Mouse (Mus musculus): ENCODE results near the gene Pramel7. TPM values are rescaled to one million over a fixed set of nuclear protein-coding genes. Genes with fewer than 3 reads are reported as not detected.
"Not testable (repeated sequence)": the region's sequence is repeated elsewhere in the genome, so short reads cannot be mapped to it uniquely, and the experiment has no call there.

The Pramel7 gene
- total RNA-seq (2015; ENCODE audit: low replicate concordance), result not detected in 2 replicates
- total RNA-seq (2017; ENCODE audit: low replicate concordance), result not detected in 2 replicates

DNA sequence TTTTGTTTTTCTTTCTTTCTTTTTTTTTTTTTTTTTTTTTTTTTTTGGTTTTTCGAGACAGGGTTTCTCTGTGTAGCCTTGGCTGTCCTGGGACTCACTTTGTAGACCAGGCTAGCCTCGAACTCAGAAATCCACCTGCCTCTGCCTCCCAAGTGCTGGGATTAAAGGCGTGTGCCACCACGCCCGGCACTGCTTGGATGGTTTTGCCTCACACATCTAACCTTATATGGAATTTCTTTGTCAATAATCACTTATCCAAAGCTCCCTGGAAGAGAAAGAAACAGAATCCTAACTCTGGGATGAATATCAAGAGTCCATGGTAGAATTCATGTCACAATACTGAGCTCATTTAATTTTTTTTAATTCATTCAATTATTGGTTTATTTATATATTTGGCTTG is at the start of gene Pramel7:
Pramel7 (minus strand) TSS at position 101 of the 400 bp plus-strand sequence.
- not testable (repeated sequence) for ATAC-seq (replicated peaks; ENCODE audit: low FRiP score, poor library complexity, severe bottlenecking)

DNA sequence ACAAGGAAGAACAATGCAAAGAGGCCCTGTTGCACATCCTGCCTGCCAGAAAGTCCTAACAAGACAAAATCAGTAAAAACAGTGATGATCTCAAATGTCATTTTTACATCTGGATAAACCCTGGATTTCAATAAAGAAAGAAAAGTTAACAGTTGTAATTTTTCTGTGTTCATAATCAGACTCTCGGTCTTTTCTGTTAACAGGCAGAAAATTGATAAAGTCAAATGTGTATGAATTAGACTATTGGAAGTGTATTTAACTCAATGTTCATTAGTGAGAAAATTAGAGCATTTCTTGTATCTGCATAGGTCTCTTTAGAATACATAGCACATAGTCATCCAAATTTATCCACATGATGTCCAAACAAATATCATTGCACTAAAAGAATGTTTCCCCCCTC is 48.5 kb upstream of the Pramel7 start, which contains the start of gene Olfr1128:
Olfr1128 (minus strand) TSS at position 101 of the 400 bp plus-strand sequence.
- ATAC-seq (replicated peaks; ENCODE audit: low FRiP score, poor library complexity, severe bottlenecking), result no peak

DNA sequence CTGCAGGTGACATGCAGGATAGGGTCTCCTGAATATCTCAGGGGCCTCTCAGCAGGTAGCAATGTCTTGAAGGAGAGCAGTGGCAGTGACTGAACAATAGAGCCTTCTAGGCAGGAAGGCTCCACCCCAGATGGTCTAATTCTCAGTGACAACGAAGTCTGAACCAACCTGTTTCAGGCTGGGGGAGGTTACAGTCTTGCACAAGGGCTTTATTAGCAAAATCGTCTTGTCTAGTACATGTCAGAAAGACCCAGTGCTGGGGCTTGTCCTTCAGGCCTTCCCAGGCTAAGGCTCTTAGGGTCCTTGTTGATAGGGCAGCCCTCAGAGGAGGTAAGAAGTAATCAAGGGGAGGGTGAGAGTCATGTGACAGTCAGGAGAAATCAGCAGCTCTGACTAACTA is 37.9 kb upstream of the Pramel7 start:
- no peak for ATAC-seq (replicated peaks; ENCODE audit: low FRiP score, poor library complexity, severe bottlenecking)

DNA sequence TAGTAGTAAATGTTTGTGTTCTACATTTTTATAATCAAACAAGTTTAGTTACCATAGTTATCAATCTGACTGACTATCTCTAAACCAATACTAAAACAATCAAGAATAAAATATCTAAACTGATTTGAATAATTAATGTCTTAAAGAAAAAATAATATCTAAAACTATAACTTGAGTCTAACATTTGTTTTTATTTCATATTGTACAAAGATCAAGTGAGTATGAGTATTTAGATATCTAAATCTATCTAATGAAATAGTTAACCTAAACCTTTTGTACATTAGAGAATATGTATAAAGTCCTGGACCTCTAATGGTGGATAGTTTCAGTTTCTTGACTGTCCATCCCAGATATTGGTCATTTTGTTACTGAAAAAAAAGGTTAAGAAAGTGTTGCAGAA is 34.6 kb upstream of the Pramel7 start, which contains the start of gene Olfr153:
Olfr153 (plus strand) TSS at position 301 of the 400 bp plus-strand sequence.
- ATAC-seq (replicated peaks; ENCODE audit: low FRiP score, poor library complexity, severe bottlenecking), result no peak

DNA sequence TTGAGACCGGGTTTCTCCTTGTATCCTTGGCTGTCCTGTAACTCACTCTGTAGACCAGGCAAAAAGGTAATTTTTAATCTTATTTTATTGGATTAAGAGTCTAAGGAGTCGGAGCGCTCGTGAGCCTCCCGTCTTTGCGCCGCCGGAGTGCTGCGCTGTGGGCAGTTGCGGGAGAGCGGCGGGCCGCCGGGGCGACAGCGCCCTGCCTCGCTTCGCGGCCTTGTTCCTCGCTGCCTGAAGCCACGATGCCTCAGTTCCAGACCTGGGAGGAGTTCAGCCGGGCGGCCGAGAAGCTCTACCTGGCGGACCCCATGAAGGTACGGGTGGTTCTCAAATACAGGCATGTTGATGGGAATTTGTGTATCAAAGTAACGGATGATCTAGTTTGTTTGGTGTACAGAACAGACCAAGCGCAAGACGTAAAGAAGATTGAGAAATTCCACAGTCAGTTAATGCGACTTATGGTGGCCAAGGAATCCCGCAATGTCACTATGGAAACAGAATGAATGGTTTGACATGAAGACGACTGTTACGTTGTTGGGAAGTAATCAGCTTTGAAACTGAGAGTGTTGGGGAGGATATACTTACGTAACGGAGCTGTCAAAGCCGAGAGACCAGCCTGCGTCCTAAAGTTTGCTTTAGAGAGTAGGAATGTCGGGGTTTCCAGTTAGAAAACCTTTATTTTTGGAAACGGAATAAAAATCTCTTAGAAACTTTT is 29.2 kb upstream of the Pramel7 start:
- ATAC-seq (replicated peaks; ENCODE audit: low FRiP score, poor library complexity, severe bottlenecking), result not testable (repeated sequence)

DNA sequence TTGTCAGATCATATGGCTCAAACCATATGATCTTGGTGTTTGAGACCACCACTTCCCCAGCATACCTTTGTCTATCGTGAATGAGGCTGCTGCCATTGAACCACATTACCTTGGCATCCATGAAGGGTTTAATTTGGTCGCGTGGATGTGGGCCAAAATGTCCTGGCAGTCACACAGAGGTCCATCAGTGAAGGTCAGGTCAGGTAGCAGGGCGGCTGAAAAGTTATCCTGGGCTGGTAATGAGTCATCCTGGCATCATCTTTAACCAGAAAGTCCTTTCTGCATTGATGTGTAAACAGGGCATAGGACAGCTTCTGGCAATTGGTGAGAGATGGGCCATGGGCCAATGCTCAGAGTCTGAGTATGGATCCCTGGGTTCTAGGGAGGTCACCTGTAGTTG is 23.8 kb upstream of the Pramel7 start:
- no peak for ATAC-seq (replicated peaks; ENCODE audit: low FRiP score, poor library complexity, severe bottlenecking)

DNA sequence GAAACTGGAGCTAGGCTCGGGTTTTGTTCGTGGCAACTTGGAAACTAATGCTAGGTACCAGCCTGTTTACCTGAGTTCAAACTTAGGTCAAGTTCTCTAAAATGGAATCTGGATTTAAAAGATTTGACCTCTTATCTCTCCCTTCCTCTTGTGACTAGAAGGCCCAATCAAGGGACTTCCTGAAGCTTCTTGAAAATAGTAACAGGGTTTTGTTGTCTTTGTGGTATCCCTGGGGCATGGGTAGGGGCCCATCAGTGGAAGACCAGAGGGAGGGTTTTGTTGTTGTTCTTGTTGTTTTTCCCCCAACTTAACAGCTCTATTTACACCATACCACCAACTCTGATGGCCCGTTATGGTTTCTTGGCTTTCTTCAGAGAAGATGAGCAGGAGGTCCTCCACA is 19.7 kb upstream of the Pramel7 start:
- ATAC-seq (replicated peaks; ENCODE audit: low FRiP score, poor library complexity, severe bottlenecking), result no peak

DNA sequence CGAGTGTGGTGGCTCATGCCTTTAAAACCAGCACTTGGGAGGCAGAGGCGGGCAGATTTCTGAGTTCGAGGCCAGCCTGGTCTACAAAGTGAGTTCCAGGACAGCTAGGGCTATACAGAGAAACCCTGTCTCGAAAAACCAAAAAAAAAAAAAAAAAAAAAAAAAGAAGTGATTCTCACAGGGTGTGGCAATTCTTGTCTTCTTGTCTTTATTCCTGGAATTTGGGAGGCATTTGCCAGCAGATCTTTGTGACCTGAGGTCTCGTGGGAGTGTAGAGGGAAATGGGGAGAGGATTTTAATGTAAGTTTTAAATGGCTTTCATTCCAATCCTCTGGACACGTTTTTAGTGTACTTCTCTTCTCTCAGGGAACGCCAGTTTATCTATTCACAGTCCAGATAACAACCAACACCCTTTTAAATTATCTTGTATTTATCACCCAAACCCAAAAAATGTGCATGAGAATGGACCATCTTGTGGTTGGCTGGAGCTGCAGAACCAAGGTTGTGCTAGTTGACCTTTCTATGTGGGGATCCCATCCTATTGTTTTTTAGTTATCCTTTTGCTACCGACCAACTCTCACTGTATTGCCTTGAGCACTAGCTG is 18.7 kb upstream of the Pramel7 start:
- ATAC-seq (replicated peaks; ENCODE audit: low FRiP score, poor library complexity, severe bottlenecking), result no peak

DNA sequence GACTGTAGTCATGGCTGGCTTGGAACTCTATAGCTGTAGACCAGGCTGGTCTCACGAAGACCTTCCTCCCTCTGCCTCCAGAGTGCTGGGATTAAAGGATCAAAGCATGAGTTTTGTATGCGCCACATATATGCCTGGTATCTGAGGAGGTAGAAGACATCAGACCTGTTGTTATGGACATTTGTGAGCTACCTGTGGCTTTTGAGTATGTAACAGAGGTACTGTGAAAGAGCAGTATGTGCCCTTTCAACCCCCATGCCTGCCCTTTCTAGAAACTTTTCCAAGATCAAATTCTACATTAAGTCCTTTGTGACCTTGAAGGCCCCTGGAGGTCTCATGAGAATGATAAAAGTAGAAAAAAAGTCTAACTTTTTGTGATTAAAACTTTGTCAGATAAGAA is 18.2 kb upstream of the Pramel7 start:
- no peak for ATAC-seq (replicated peaks; ENCODE audit: low FRiP score, poor library complexity, severe bottlenecking)

DNA sequence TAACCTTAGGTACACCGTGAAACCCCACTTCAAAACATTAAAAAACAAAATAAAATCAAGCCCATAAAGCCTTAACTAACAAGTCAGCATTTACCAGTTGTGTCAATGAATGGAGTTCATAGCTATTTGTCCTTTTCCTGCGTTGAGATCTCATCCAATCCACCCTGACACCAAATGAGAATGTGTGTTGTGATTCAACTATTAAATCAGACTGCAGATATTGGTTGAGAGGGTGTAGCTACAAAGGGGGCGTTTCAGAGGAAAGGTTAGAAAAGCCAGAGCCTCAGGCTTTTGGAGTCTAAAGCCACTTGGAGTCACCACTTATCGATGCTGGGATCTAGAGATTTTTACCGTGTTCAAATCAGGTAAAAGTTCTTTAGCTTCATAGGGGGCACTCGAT is 9.4 kb upstream of the Pramel7 start, which contains the start of gene Pramel6:
Pramel6 (plus strand) TSS at position 301 of the 400 bp plus-strand sequence.
- no peak for ATAC-seq (replicated peaks; ENCODE audit: low FRiP score, poor library complexity, severe bottlenecking)

DNA sequence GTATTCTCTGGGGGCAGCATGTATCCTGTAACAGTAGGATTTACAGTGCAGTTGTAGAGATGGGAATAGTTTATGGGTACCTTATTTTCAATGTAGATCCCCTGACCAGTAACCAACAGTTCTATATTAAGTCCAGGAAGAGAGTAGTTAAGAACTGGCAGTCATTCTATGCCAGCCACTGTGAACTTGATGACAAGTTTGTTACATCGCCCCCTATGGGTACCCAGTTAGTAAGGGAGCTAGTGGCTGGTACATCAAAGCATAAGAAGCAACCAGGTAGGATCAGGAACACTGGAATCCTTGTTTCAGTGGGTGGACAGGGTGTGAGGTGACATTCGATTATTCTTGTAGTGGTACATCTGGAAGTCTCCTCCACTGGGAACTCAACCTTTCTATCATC is 14.6 kb downstream of the Pramel7 start:
- ATAC-seq (replicated peaks; ENCODE audit: low FRiP score, poor library complexity, severe bottlenecking), result no peak

DNA sequence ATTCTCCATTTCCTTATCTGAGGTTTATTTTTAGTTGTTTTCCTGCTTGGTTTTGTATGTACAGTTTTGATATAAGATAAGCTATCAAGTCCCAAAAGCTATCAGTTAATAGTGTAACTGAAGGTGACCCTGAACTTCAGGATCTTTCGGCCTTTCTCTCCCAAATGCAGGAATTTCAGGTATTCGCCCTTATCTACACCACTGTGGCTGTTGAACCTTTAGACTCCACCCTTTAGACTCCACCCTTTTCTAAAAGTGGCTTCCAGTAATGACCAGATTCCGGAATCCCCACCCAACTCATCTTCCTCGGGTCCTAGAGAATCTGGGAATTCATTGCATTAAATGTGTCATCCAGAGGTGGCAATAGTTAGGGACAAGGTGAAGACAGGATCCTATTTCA is 15.7 kb downstream of the Pramel7 start:
- ATAC-seq (replicated peaks; ENCODE audit: low FRiP score, poor library complexity, severe bottlenecking), result no peak

DNA sequence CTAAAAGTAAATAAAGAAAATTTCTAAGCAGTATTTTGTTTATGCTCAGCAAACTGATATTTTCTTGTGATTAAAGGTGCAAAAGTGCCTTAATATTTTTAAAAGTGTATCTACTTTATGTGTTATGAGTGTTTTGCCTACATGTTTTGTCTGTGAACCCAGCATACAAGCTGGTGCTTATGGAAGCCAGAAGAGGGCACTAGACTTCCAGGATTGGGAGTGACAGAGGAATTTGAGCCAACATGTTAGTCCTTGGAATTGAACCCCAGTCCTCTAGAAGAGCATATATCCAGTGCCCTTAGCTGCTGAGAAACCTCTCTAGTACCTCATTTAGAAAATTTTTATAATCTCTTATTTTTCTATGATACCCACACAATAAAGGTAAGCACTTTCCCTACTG is 16.7 kb downstream of the Pramel7 start:
- ATAC-seq (replicated peaks; ENCODE audit: low FRiP score, poor library complexity, severe bottlenecking), result no peak

DNA sequence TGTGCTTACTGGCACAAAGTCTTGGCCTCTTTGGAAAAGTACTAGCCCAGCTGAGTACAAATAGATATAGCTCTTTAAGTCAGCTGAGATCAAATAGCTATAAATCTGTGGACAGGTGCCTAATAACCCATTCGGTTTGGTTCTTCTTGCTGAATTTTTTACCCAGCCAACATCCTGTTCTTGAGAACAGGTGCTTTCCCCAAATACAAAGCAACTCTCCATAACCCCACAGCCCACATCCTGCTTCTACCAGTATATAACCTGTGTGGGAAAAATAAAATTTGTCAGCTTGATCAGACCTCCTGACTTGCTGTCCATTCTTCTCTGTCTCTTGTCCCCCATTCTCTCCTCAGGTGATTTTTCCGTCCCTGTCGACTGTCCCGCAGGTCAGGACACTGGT is 35.1 kb downstream of the Pramel7 start:
- ATAC-seq (replicated peaks; ENCODE audit: low FRiP score, poor library complexity, severe bottlenecking), result no peak

DNA sequence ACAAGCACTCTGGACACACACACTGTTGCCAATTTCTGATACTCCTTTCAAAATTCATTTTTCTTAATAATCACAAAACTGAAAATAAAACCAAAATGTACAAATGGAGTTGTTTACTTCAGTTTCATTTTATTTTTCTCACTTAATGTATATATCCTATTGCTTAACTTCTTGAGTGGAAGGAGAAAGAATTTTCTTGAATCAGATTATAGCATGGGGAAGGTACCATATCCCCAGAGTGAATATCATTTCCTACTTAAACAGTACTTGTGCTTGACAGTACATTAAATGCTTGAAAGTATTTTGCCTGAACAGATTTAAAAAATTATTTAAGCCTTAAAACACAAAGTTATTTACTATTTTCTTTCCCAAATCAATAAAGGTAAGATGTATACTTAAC is 43.2 kb downstream of the Pramel7 start, which contains the start of gene Olfr1126:
Olfr1126 (plus strand) TSS at position 301 of the 400 bp plus-strand sequence.
- no peak for ATAC-seq (replicated peaks; ENCODE audit: low FRiP score, poor library complexity, severe bottlenecking)

Other genes with a start within 250 kb of the Pramel7 start
- not detected in 2 replicates for gene Olfr1115, start 249.1 kb downstream of the Pramel7 start, total RNA-seq (2015; ENCODE audit: low replicate concordance)
- gene Olfr1115, start 249.1 kb downstream of the Pramel7 start, total RNA-seq (2017; ENCODE audit: low replicate concordance), result not detected in 2 replicates
- gene Olfr1116, start 229.6 kb downstream of the Pramel7 start, total RNA-seq (2015; ENCODE audit: low replicate concordance), result not detected in 2 replicates
- not detected in 2 replicates for gene Olfr1116, start 229.6 kb downstream of the Pramel7 start, total RNA-seq (2017; ENCODE audit: low replicate concordance)
- gene Olfr1118, start 189.5 kb downstream of the Pramel7 start, total RNA-seq (2015; ENCODE audit: low replicate concordance), result not detected in 2 replicates
- not detected in 2 replicates for gene Olfr1118, start 189.5 kb downstream of the Pramel7 start, total RNA-seq (2017; ENCODE audit: low replicate concordance)
- not detected in 2 replicates for gene Olfr1120, start 142.3 kb downstream of the Pramel7 start, total RNA-seq (2015; ENCODE audit: low replicate concordance)
- gene Olfr1120, start 142.3 kb downstream of the Pramel7 start, total RNA-seq (2017; ENCODE audit: low replicate concordance), result not detected in 2 replicates
- gene Olfr1121, start 127.2 kb downstream of the Pramel7 start, total RNA-seq (2015; ENCODE audit: low replicate concordance), result not detected in 2 replicates
- gene Olfr1121, start 127.2 kb downstream of the Pramel7 start, total RNA-seq (2017; ENCODE audit: low replicate concordance), result not detected in 2 replicates
- gene Olfr1122, start 111.2 kb downstream of the Pramel7 start, total RNA-seq (2015; ENCODE audit: low replicate concordance), result not detected in 2 replicates
- not detected in 2 replicates for gene Olfr1122, start 111.2 kb downstream of the Pramel7 start, total RNA-seq (2017; ENCODE audit: low replicate concordance)
- not detected in 2 replicates for gene Olfr1123, start 80.5 kb downstream of the Pramel7 start, total RNA-seq (2015; ENCODE audit: low replicate concordance)
- gene Olfr1123, start 80.5 kb downstream of the Pramel7 start, total RNA-seq (2017; ENCODE audit: low replicate concordance), result not detected in 2 replicates
- not detected in 2 replicates for gene Olfr1124, start 66.8 kb downstream of the Pramel7 start, total RNA-seq (2015; ENCODE audit: low replicate concordance)
- not detected in 2 replicates for gene Olfr1124, start 66.8 kb downstream of the Pramel7 start, total RNA-seq (2017; ENCODE audit: low replicate concordance)
- gene Olfr1126, start 43.1 kb downstream of the Pramel7 start, total RNA-seq (2015; ENCODE audit: low replicate concordance), result not detected in 2 replicates
- gene Olfr1126, start 43.1 kb downstream of the Pramel7 start, total RNA-seq (2017; ENCODE audit: low replicate concordance), result not detected in 2 replicates
- gene Pramel6, start 9.5 kb upstream of the Pramel7 start, total RNA-seq (2015; ENCODE audit: low replicate concordance), result not detected in 2 replicates
- gene Pramel6, start 9.5 kb upstream of the Pramel7 start, total RNA-seq (2017; ENCODE audit: low replicate concordance), result not detected in 2 replicates
- gene Olfr153, start 34.7 kb upstream of the Pramel7 start, total RNA-seq (2015; ENCODE audit: low replicate concordance), result not detected in 2 replicates
- not detected in 2 replicates for gene Olfr153, start 34.7 kb upstream of the Pramel7 start, total RNA-seq (2017; ENCODE audit: low replicate concordance)
- gene Olfr1128, start 48.4 kb upstream of the Pramel7 start, total RNA-seq (2015; ENCODE audit: low replicate concordance), result not detected in 2 replicates
- gene Olfr1128, start 48.4 kb upstream of the Pramel7 start, total RNA-seq (2017; ENCODE audit: low replicate concordance), result not detected in 2 replicates
- not detected in 2 replicates for gene Olfr1129, start 76.8 kb upstream of the Pramel7 start, total RNA-seq (2015; ENCODE audit: low replicate concordance)
- not detected in 2 replicates for gene Olfr1129, start 76.8 kb upstream of the Pramel7 start, total RNA-seq (2017; ENCODE audit: low replicate concordance)
- not detected in 2 replicates for gene Olfr1130, start 109.1 kb upstream of the Pramel7 start, total RNA-seq (2015; ENCODE audit: low replicate concordance)
- not detected in 2 replicates for gene Olfr1130, start 109.1 kb upstream of the Pramel7 start, total RNA-seq (2017; ENCODE audit: low replicate concordance)
- gene Olfr1131, start 130.0 kb upstream of the Pramel7 start, total RNA-seq (2015; ENCODE audit: low replicate concordance), result not detected in 2 replicates
- gene Olfr1131, start 130.0 kb upstream of the Pramel7 start, total RNA-seq (2017; ENCODE audit: low replicate concordance), result not detected in 2 replicates
- gene Olfr1132, start 140.4 kb upstream of the Pramel7 start, total RNA-seq (2015; ENCODE audit: low replicate concordance), result not detected in 2 replicates
- gene Olfr1132, start 140.4 kb upstream of the Pramel7 start, total RNA-seq (2017; ENCODE audit: low replicate concordance), result not detected in 2 replicates
- not detected in 2 replicates for gene Olfr1133, start 150.3 kb upstream of the Pramel7 start, total RNA-seq (2015; ENCODE audit: low replicate concordance)
- gene Olfr1133, start 150.3 kb upstream of the Pramel7 start, total RNA-seq (2017; ENCODE audit: low replicate concordance), result not detected in 2 replicates
- gene Olfr1134, start 161.4 kb upstream of the Pramel7 start, total RNA-seq (2015; ENCODE audit: low replicate concordance), result not detected in 2 replicates
- not detected in 2 replicates for gene Olfr1134, start 161.4 kb upstream of the Pramel7 start, total RNA-seq (2017; ENCODE audit: low replicate concordance)
- not detected in 2 replicates for gene Olfr1135, start 176.6 kb upstream of the Pramel7 start, total RNA-seq (2015; ENCODE audit: low replicate concordance)
- not detected in 2 replicates for gene Olfr1135, start 176.6 kb upstream of the Pramel7 start, total RNA-seq (2017; ENCODE audit: low replicate concordance)
- not detected in 2 replicates for gene Olfr1136, start 196.9 kb upstream of the Pramel7 start, total RNA-seq (2015; ENCODE audit: low replicate concordance)
- not detected in 2 replicates for gene Olfr1136, start 196.9 kb upstream of the Pramel7 start, total RNA-seq (2017; ENCODE audit: low replicate concordance)
- gene Olfr1137, start 216.1 kb upstream of the Pramel7 start, total RNA-seq (2015; ENCODE audit: low replicate concordance), result not detected in 2 replicates
- not detected in 2 replicates for gene Olfr1137, start 216.1 kb upstream of the Pramel7 start, total RNA-seq (2017; ENCODE audit: low replicate concordance)
- not detected in 2 replicates for gene Olfr1138, start 242.9 kb upstream of the Pramel7 start, total RNA-seq (2015; ENCODE audit: low replicate concordance)
- gene Olfr1138, start 242.9 kb upstream of the Pramel7 start, total RNA-seq (2017; ENCODE audit: low replicate concordance), result not detected in 2 replicates
- gene Olfr1140, start 246.7 kb upstream of the Pramel7 start, total RNA-seq (2015; ENCODE audit: low replicate concordance), result not detected in 2 replicates
- not detected in 2 replicates for gene Olfr1140, start 246.7 kb upstream of the Pramel7 start, total RNA-seq (2017; ENCODE audit: low replicate concordance)

All from erythroid progenitor cell, adult 5-6 weeks (primary cell).